Mouse (Mus musculus) neural tube, embryonic 11.5 days (tissue): ENCODE results near the gene Esm1. TPM values are rescaled to one million over a fixed set of nuclear protein-coding genes. Genes with fewer than 3 reads are reported as not detected.
A peak's percentile ranks its signal among the peaks of the same experiment; 100 is the strongest.
"Not testable (repeated sequence)": the region's sequence is repeated elsewhere in the genome, so short reads cannot be mapped to it uniquely, and the experiment has no call there.

Experiments used
- ATAC-seq: fragments of 200-750 bp; cut with Nextera tagmentation; 2 replicates; pipeline ENCODE4 v1.8.0; 2017; ENCODE audit warnings: moderate number of reproducible peaks, mild to moderate bottlenecking, moderate TSS enrichment, moderate library complexity; ENCODE audit not compliant: insufficient read depth, low FRiP score, low TSS enrichment
- DNase-seq: peaks from one replicate; pipeline ENCODE4 v3.0.0-alpha.2; 2015; ENCODE audit warnings: low spot score
- H3K27ac ChIP-seq: fragments of 300-500 bp; sonication (generic); 2 replicates; pipeline ENCODE4 v1.5.1; 2014; ENCODE audit warnings: low read depth, mild to moderate bottlenecking, low read length
- H3K27me3 ChIP-seq: fragments of 300-500 bp; sonication (generic); 2 replicates; pipeline ENCODE4 v1.6.1; 2014; ENCODE audit warnings: mild to moderate bottlenecking, low read length, mixed read lengths; ENCODE audit not compliant: control insufficient read depth, insufficient read depth
- H3K36me3 ChIP-seq: fragments of 300-500 bp; sonication (generic); 2 replicates; pipeline ENCODE4 v1.6.1; 2014; ENCODE audit warnings: mild to moderate bottlenecking, low read length, moderate library complexity, mixed read lengths; ENCODE audit not compliant: control insufficient read depth, insufficient read depth
- H3K4me1 ChIP-seq: fragments of 300-500 bp; sonication (generic); 2 replicates; pipeline ENCODE4 v1.6.1; 2014; ENCODE audit warnings: low read length, mixed read lengths; ENCODE audit not compliant: control insufficient read depth, insufficient read depth
- H3K4me2 ChIP-seq: fragments of 300-500 bp; sonication (generic); 2 replicates; pipeline ENCODE4 v1.6.1; 2014; ENCODE audit warnings: low read depth, mild to moderate bottlenecking, moderate library complexity
- H3K4me3 ChIP-seq: fragments of 300-500 bp; sonication (generic); 2 replicates; pipeline ENCODE4 v1.5.1; 2014; ENCODE audit warnings: low read depth, low read length
- H3K9ac ChIP-seq: fragments of 300-500 bp; sonication (generic); 2 replicates; pipeline ENCODE4 v1.6.1; 2014; ENCODE audit warnings: mild to moderate bottlenecking, low read length
- H3K9me3 ChIP-seq: fragments of 300-500 bp; sonication (generic); 2 replicates; pipeline ENCODE4 v1.6.1; 2016; ENCODE audit warnings: low read length; ENCODE audit not compliant: control insufficient read depth
- WGBS: fragments of 180-500 bp; shearing (Covaris S2); extraction: QIAGEN DNeasy Blood & Tissue Kit; methylation state at CpG from one replicate; pipeline ENCODE4 v1.1.7; 2014; 5-methylcytosine and 5-hydroxymethylcytosine counted together
- polyA plus RNA-seq: library from polyadenylated mRNA; unstranded; fragments of >200 nt; fragmentation: Nextera tagmentation; extraction: Ambion mirVana; gene quantifications from 2 replicates; pipeline ENCODE4 v1.2.1, GENCODE M21; 2014

Gene Esm1
- polyA plus RNA-seq, 1 experiment from 2014 or later, result 0.81 TPM

DNA sequence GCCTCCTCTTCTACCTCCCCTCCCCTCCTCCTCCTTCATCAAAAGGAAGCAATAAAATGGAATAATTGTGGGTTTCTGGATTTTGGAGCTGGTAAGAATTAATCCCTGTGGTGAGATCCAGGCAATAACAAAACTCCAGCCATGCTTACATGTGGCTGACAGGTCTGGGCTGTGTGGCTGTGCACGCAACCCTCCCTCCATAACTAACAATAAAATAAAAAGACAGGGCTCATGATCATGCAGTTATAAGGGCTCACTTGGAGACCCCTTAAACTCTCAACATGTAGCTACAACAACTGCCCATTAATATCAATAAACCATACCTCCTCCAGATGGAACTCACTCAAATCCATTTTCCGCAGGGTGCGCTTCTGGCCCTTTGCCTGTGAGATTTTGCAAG, 4.4 kb downstream of the Esm1 start:
- Histone ChIP-seq H3K36me3 (no peaks in the 10 kb centered on the region), H3K27me3 (no peaks in the 10 kb centered on the region), H3K9ac (no peak overlapping the region), H3K4me1 (0 out of 2 replicates have a peak, but pooled peaks cover 3% of the 10 kb centered on the region), H3K27ac (no peak overlapping the region), H3K4me3 (no peak overlapping the region), H3K9me3 (no peaks in the 10 kb centered on the region), H3K4me2 (no peak overlapping the region)
- DNase-seq, result no peak
- WGBS, result 93% methylated on average over 3 of the region's 3 CpGs
- ATAC-seq, result no peak

DNA sequence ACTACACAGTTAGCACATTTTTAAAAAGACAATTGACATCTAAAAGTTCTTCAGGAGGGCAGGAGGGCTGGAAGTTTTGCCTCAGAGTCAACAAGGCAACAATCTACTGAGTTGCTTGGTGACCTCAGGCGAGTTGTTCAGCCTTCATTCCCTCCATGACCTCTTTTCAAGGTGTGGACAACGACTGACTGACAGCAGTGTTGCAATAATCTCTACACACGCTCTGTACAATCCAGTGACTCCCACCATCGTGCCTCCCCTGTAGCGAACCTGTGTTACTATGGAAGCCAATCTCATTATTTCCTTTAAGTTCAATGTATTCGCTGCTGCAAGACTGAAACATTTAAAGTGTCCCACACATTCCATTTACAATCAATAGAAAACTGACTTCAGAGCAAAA, 12.4 kb downstream of the Esm1 start:
- H3K4me1 ChIP-seq, result no peaks in the 10 kb centered on the region
- H3K9ac ChIP-seq, result no peak overlapping the region
- H3K9me3 ChIP-seq, result no peaks in the 10 kb centered on the region
- no peak overlapping the region for H3K27ac ChIP-seq
- no peaks in the 10 kb centered on the region for H3K27me3 ChIP-seq
- no peak for DNase-seq
- no peaks in the 10 kb centered on the region for H3K36me3 ChIP-seq
- no peak overlapping the region for H3K4me2 ChIP-seq
- ATAC-seq, result no peak
- 74% methylated on average over 6 of the region's 6 CpGs for WGBS
- no peak overlapping the region for H3K4me3 ChIP-seq

DNA sequence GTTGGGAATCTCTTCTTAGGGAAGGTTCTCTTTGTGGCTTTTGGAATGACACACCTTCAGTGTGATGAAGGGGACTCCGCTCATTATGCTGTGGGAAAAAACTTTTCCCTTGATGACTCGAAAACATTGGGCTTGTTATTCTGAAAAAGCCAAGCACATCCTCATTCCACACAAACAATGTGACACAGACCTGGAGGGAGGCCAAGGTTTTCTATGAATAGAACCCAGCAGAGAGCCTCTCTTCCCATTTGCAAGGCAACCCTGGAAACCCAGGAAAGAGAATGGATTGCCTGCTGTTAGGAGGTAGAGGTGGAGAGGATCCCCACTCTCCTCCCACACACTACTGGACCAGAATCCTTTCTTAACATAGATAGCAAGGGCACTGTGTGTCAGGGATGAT, 14.6 kb downstream of the Esm1 start:
- Histone ChIP-seq H3K9ac (no peak overlapping the region), H3K4me1 (no peaks in the 10 kb centered on the region), H3K36me3 (no peaks in the 10 kb centered on the region), H3K27ac (no peak overlapping the region), H3K4me2 (no peak overlapping the region), H3K27me3 (no peaks in the 10 kb centered on the region), H3K4me3 (no peak overlapping the region), H3K9me3 (no peaks in the 10 kb centered on the region)
- 0 out of 2 replicates have a peak, but pooled peaks have one; percentile 14 for ATAC-seq
- no peak for DNase-seq
- WGBS, result 17% methylated on average over 2 of the region's 2 CpGs

DNA sequence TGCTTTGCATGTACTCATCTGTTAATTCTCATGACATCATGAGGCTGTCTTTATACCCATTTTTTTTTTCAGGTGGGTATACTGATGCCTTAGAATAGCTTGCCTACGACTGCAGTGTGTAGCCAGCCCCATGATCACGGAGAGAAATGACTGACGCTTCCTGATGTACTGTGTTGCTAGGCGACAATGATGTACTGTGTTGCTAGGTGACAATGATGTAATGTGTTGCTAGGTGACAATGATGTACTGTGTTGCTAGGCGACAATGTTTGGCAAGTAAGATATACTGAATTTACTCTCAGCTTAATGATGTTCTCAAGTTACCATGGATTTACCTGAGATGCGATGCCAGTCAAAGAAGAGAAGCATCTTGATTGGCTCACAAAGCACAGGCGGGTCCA, 16.4 kb downstream of the Esm1 start, which contains the start of gene Gzmk:
Gene Gzmk, minus strand, starts transcription at position 98 of the 400 bp plus-strand sequence.
- Histone ChIP-seq H3K36me3 (no peaks in the 10 kb centered on the region), H3K27me3 (no peaks in the 10 kb centered on the region), H3K27ac (no peak within 1 kb of the TSS), H3K4me2 (no peak within 1 kb of the TSS), H3K4me1 (no peaks in the 10 kb centered on the region), H3K9ac (no peak within 1 kb of the TSS), H3K4me3 (no peak within 1 kb of the TSS), H3K9me3 (no peaks in the 10 kb centered on the region)
- ATAC-seq (peak; percentile 87), DNase-seq (peak; percentile 49)
- 61% methylated on average over 7 of the region's 7 CpGs for WGBS

DNA sequence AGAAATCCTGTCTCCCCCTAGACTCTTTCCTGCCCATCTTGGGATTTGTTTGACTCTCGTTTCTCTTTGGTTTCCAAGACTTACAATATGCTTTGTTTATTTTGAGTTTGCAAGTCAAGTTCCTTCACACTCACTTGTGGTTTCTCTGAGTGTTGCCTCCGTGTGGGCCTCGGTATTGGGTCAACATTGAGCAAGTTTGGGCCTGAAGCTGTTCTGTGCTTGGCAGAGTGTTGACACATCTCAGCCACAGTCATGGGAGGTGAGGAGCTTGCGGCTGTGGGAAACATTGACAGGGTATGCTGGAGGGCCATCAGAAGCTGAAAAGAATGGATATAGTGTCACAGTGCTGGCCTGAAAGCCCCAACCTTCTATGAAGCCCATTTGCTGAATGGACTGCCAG, 17.6 kb downstream of the Esm1 start:
- DNase-seq, result no peak
- no peaks in the 10 kb centered on the region for H3K27me3 ChIP-seq
- no peak overlapping the region for H3K27ac ChIP-seq
- H3K9me3 ChIP-seq, result no peaks in the 10 kb centered on the region
- H3K4me2 ChIP-seq, result no peak overlapping the region
- no peaks in the 10 kb centered on the region for H3K4me1 ChIP-seq
- no peak overlapping the region for H3K9ac ChIP-seq
- no peak for ATAC-seq
- no peaks in the 10 kb centered on the region for H3K36me3 ChIP-seq
- 77% methylated on average over 4 of the region's 4 CpGs for WGBS
- H3K4me3 ChIP-seq, result no peak overlapping the region

DNA sequence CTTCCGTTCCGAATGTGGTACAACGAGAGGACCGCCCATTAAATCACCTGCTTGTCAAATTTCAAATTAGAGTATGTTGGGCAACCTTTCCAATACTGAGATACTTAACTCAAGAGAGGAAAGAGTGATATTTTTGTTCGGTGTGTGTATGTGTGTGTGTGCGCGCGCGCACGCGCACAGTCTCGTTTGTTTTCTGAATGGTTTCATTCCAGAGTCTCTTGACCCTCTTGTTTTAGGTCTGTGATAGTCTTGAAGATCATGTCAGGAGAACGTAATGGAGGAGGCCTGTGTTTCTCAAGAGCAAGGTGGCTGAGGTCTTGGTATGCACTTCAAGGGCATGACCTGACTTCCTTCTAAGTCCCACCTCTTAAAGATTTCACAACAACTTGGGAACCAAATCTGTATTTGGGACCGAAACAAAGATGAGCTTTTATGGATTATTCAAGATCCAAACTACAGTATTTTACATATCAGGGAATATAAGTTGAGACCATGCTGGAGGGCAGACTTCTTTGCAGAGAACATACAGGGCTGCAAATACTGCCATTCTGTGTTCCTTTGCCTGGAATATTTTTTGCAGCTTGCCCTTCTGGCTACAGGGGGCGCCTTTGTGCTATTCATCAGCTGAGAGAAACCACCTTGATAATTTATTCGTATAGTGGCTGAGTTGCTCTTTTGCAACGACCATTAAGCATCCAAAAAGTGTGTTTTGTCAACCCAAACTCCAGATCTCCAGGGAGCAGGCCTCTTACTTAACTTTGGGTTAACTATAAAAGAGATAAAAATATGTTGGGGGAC, 18.4 kb downstream of the Esm1 start:
- Histone ChIP-seq H3K4me2 (no peak overlapping the region), H3K36me3 (no peaks in the 10 kb centered on the region), H3K4me1 (no peaks in the 10 kb centered on the region), H3K4me3 (no peak overlapping the region), H3K9me3 (no peaks in the 10 kb centered on the region), H3K9ac (no peak overlapping the region), H3K27ac (no peak overlapping the region), H3K27me3 (no peaks in the 10 kb centered on the region)
- DNase-seq (no peak), ATAC-seq (no peak)
- 88% methylated on average over 17 of the region's 17 CpGs for WGBS

DNA sequence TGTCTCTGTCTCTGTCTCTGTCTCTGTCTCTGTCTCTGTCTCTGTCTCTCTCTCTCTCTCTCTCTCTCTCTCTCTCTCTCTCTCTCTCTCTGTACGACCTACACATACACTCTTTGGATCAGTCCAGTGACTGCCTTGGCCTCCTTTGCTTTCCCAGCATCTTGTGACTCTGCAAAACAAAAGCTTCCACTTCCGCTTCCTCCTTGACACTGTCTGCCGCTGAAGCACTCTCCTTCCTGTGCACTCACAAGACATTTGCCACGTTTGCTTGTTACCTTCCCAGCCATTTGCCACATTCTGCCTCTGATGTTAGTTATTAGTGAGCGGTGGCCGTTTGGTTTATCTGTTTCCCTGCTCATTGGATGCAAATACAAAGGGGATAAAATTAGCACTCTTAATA, 32.7 kb downstream of the Esm1 start:
- H3K27ac ChIP-seq, result no peak overlapping the region
- no peak overlapping the region for H3K4me3 ChIP-seq
- DNase-seq (no peak), ATAC-seq (no peak)
- no peak overlapping the region for H3K4me2 ChIP-seq
- no peaks in the 10 kb centered on the region for H3K9me3 ChIP-seq
- no peaks in the 10 kb centered on the region for H3K27me3 ChIP-seq
- no peak overlapping the region for H3K9ac ChIP-seq
- 50% methylated on average over 6 of the region's 6 CpGs for WGBS
- H3K4me1 ChIP-seq, result no peaks in the 10 kb centered on the region
- H3K36me3 ChIP-seq, result no peaks in the 10 kb centered on the region

DNA sequence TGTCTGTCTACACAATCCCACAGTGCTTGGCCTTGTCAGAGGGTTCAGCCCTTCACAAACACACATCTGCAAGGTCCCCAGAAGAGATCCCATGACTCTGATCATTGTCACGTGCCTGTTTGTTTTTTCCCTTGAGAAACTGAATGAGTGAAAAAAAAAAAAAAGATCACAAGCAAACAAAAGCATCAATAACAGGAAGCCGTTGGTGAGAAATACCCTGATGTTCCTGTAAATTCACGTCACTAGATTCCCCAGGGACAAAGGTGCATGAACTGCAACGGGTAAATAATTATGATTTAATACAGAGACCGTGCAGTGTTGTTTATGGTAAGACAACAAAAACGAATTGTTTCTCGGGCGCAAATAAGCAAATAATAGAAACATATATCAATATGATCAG, 35.6 kb downstream of the Esm1 start:
- no peaks in the 10 kb centered on the region for H3K27me3 ChIP-seq
- WGBS, result 82% methylated on average over 8 of the region's 8 CpGs
- no peak for DNase-seq
- H3K9me3 ChIP-seq, result no peaks in the 10 kb centered on the region
- H3K27ac ChIP-seq, result no peak overlapping the region
- H3K4me1 ChIP-seq, result no peaks in the 10 kb centered on the region
- H3K4me3 ChIP-seq, result no peak overlapping the region
- ATAC-seq, result no peak
- no peak overlapping the region for H3K9ac ChIP-seq
- no peak overlapping the region for H3K4me2 ChIP-seq
- no peaks in the 10 kb centered on the region for H3K36me3 ChIP-seq

DNA sequence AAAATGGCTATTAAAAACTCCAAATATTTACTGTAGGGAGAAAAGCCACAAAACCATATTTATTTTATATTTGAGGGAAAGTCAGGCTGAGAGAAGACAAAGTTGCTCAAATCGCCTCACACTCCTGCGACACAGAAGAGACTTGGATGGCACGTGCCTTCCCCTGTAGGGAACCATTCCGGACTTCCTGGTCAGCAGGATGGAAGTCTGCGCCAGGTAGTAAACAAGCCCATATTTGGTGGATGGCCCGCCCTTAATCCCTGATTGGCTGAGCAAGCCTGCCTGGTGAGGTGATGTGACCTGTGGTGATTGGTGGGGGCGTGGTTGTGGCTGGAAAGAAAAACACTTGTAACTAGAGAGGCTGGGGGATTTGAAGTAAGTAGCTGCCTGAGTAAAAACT, 43.1 kb downstream of the Esm1 start:
- H3K27me3 ChIP-seq, H3K36me3 ChIP-seq, H3K27ac ChIP-seq, H3K9ac ChIP-seq, H3K4me1 ChIP-seq, ATAC-seq, H3K4me3 ChIP-seq, DNase-seq, H3K9me3 ChIP-seq, H3K4me2 ChIP-seq: not testable (repeated sequence)
- WGBS, result 82% methylated on average over 7 of the region's 7 CpGs
